Mouse (Mus musculus): ENCODE measurements around the gene Plin1. TPM values are rescaled to one million over a fixed set of nuclear protein-coding genes. Genes with fewer than 3 reads are reported as not detected.

The Plin1 gene
- polyA plus RNA-seq, 1 experiment from 2014 or later, result 0.05 TPM

GRCm38 (mm10) chr7:79696495-79696894 is 36.2 kb downstream of the Plin1 start:
- no peak for ATAC-seq (ENCODE audit: low FRiP score)
- WGBS, result 88% methylated on average over 8 of the region's 8 CpGs
- no peaks in the 10 kb centered on the region for H3K9me3 ChIP-seq (replicated peaks)
- H3K4me2 ChIP-seq, result no peak overlapping the region
- no peaks in the 10 kb centered on the region for H3K4me1 ChIP-seq
- H3K36me3 ChIP-seq, result peaks cover 12% of the 10 kb centered on the region
- no peaks in the 10 kb centered on the region for H3K27me3 ChIP-seq (replicated peaks)
- H3K4me3 ChIP-seq (replicated peaks), result no peak overlapping the region
- no peak overlapping the region for H3K9ac ChIP-seq (replicated peaks)
- H3K27ac ChIP-seq (replicated peaks), result no peak overlapping the region

- H3K27me3 ChIP-seq (replicated peaks), result no peaks in the 10 kb centered on the region
- H3K4me3 ChIP-seq (replicated peaks), result no peak overlapping the region
- no peak overlapping the region for H3K27ac ChIP-seq (replicated peaks)
- no peak overlapping the region for H3K4me2 ChIP-seq
- H3K36me3 ChIP-seq, result 0 out of 2 replicates have a peak, but pooled peaks cover 3% of the 10 kb centered on the region
- H3K9ac ChIP-seq (replicated peaks), result no peak overlapping the region
- WGBS, result 98% methylated on average over 2 of the region's 2 CpGs
- ATAC-seq (ENCODE audit: low FRiP score), result no peak
- no peaks in the 10 kb centered on the region for H3K9me3 ChIP-seq (replicated peaks)
- no peaks in the 10 kb centered on the region for H3K4me1 ChIP-seq
Observed at GRCm38 (mm10) chr7:79680231-79680630, 52.5 kb downstream of the Plin1 start.

- H3K4me2 ChIP-seq, result no peak overlapping the region
- ATAC-seq (ENCODE audit: low FRiP score), result no peak
Observed at GRCm38 (mm10) chr7:79679186-79679585, 53.5 kb downstream of the Plin1 start.

GRCm38 (mm10) chr7:79670900-79671604 is 61.7 kb downstream of the Plin1 start:
- Histone ChIP-seq H3K27me3 (replicated peaks) (no peaks in the 10 kb centered on the region), H3K9me3 (replicated peaks) (no peaks in the 10 kb centered on the region), H3K4me1 (no peaks in the 10 kb centered on the region), H3K27ac (replicated peaks) (no peak overlapping the region), H3K4me3 (replicated peaks) (no peak overlapping the region), H3K9ac (replicated peaks) (no peak overlapping the region), H3K36me3 (no peaks in the 10 kb centered on the region), H3K4me2 (no peak overlapping the region)
- no peak for ATAC-seq (ENCODE audit: low FRiP score)
- 97% methylated on average over 4 of the region's 4 CpGs for WGBS

More at GRCm38 (mm10) chr7:79679186-79679585, 53.5 kb downstream of the Plin1 start:
- Histone ChIP-seq H3K4me1 (no peaks in the 10 kb centered on the region), H3K4me3 (replicated peaks) (no peak overlapping the region), H3K9me3 (replicated peaks) (no peaks in the 10 kb centered on the region), H3K27me3 (replicated peaks) (no peaks in the 10 kb centered on the region), H3K27ac (replicated peaks) (no peak overlapping the region), H3K36me3 (0 out of 2 replicates have a peak, but pooled peaks cover 3% of the 10 kb centered on the region), H3K9ac (replicated peaks) (no peak overlapping the region)

Other genes with a start within 250 kb of the Plin1 start
- 5.4 and 6.5 TPM in 2 replicates for gene Rhcg, start 115.2 kb downstream of the Plin1 start, polyA plus RNA-seq (2015; fragmentation: Nextera tagmentation; extraction: Ambion mirVana)
- 1.4 and 3.2 TPM in 2 replicates for gene Ticrr, start 72.7 kb downstream of the Plin1 start, polyA plus RNA-seq (2015; fragmentation: Nextera tagmentation; extraction: Ambion mirVana)
- 1.6 and 1.9 TPM in 2 replicates for gene Kif7, start 17.2 kb downstream of the Plin1 start, polyA plus RNA-seq (2015; fragmentation: Nextera tagmentation; extraction: Ambion mirVana)
- gene Pex11a, start 10.2 kb upstream of the Plin1 start, polyA plus RNA-seq (2015; fragmentation: Nextera tagmentation; extraction: Ambion mirVana), result 11.7 and 12.7 TPM in 2 replicates
- gene Wdr93, start 10.3 kb upstream of the Plin1 start, polyA plus RNA-seq (2015; fragmentation: Nextera tagmentation; extraction: Ambion mirVana), result 0.19 and 0.34 TPM in 2 replicates
- not detected in 2 replicates for gene Mesp1, start 60.9 kb upstream of the Plin1 start, polyA plus RNA-seq (2015; fragmentation: Nextera tagmentation; extraction: Ambion mirVana)
- gene Mesp2, start 77.8 kb upstream of the Plin1 start, polyA plus RNA-seq (2015; fragmentation: Nextera tagmentation; extraction: Ambion mirVana), result 1.2 and 1.6 TPM in 2 replicates
- gene Anpep, start 128.2 kb upstream of the Plin1 start, polyA plus RNA-seq (2015; fragmentation: Nextera tagmentation; extraction: Ambion mirVana), result 6.2 and 10.4 TPM in 2 replicates
- 42.8 and 48.4 TPM in 2 replicates for gene Ap3s2, start 187.7 kb upstream of the Plin1 start, polyA plus RNA-seq (2015; fragmentation: Nextera tagmentation; extraction: Ambion mirVana)
- 19.8 and 22.2 TPM in 2 replicates for gene Arpin, start 202.5 kb upstream of the Plin1 start, polyA plus RNA-seq (2015; fragmentation: Nextera tagmentation; extraction: Ambion mirVana)